Mouse (Mus musculus): ENCODE data around the gene Ldb3.

The Ldb3 gene

GRCm38 (mm10) chr14:34588498-34588897, at the start of gene Ldb3:
Gene Ldb3, minus strand, starts transcription at chr14:34588682.
- peak; percentile 80 for DNase-seq (ENCODE audit: extremely low read depth, insufficient read length, low spot score)

GRCm38 (mm10) chr14:34635721-34636120, 47.2 kb upstream of the Ldb3 start:
- no peak for DNase-seq (ENCODE audit: extremely low read depth, insufficient read length, low spot score)

- no peak for DNase-seq (ENCODE audit: extremely low read depth, insufficient read length, low spot score)
Observed at GRCm38 (mm10) chr14:34635192-34635591, 46.7 kb upstream of the Ldb3 start.

- DNase-seq (ENCODE audit: extremely low read depth, insufficient read length, low spot score), result no peak
Observed at GRCm38 (mm10) chr14:34632722-34633448, 44.4 kb upstream of the Ldb3 start.

GRCm38 (mm10) chr14:34626824-34627223, 38.3 kb upstream of the Ldb3 start:
- no peak for DNase-seq (ENCODE audit: extremely low read depth, insufficient read length, low spot score)

- DNase-seq (ENCODE audit: extremely low read depth, insufficient read length, low spot score), result no peak
Observed at GRCm38 (mm10) chr14:34623531-34624210, 35.2 kb upstream of the Ldb3 start.

- no peak for DNase-seq (ENCODE audit: extremely low read depth, insufficient read length, low spot score)
Observed at GRCm38 (mm10) chr14:34623074-34623473, 34.6 kb upstream of the Ldb3 start.

GRCm38 (mm10) chr14:34620611-34621376, 32.3 kb upstream of the Ldb3 start:
- DNase-seq (ENCODE audit: extremely low read depth, insufficient read length, low spot score), result no peak

- no peak for DNase-seq (ENCODE audit: extremely low read depth, insufficient read length, low spot score)
Observed at GRCm38 (mm10) chr14:34618808-34619207, 30.3 kb upstream of the Ldb3 start.

- peak; percentile 36 for DNase-seq (ENCODE audit: extremely low read depth, insufficient read length, low spot score)
Observed at GRCm38 (mm10) chr14:34616821-34617220, 28.3 kb upstream of the Ldb3 start.

GRCm38 (mm10) chr14:34615625-34616024, 27.1 kb upstream of the Ldb3 start:
- DNase-seq (ENCODE audit: extremely low read depth, insufficient read length, low spot score), result no peak

GRCm38 (mm10) chr14:34615082-34615481, 26.6 kb upstream of the Ldb3 start:
- no peak for DNase-seq (ENCODE audit: extremely low read depth, insufficient read length, low spot score)

- DNase-seq (ENCODE audit: extremely low read depth, insufficient read length, low spot score), result no peak
Observed at GRCm38 (mm10) chr14:34614551-34614950, 26.1 kb upstream of the Ldb3 start.

GRCm38 (mm10) chr14:34613523-34613922, 25.0 kb upstream of the Ldb3 start:
- DNase-seq (ENCODE audit: extremely low read depth, insufficient read length, low spot score), result no peak

GRCm38 (mm10) chr14:34612222-34612621, 23.7 kb upstream of the Ldb3 start:
- DNase-seq (ENCODE audit: extremely low read depth, insufficient read length, low spot score), result no peak

- DNase-seq (ENCODE audit: extremely low read depth, insufficient read length, low spot score), result no peak
Observed at GRCm38 (mm10) chr14:34611591-34611990, 23.1 kb upstream of the Ldb3 start.

GRCm38 (mm10) chr14:34601910-34602309, 13.4 kb upstream of the Ldb3 start:
- no peak for DNase-seq (ENCODE audit: extremely low read depth, insufficient read length, low spot score)

- no peak for DNase-seq (ENCODE audit: extremely low read depth, insufficient read length, low spot score)
Observed at GRCm38 (mm10) chr14:34599941-34600340, 11.5 kb upstream of the Ldb3 start, which contains the start of gene Opn4. Gene Opn4, minus strand, starts transcription at chr14:34600142.

- DNase-seq (ENCODE audit: extremely low read depth, insufficient read length, low spot score), result no peak
Observed at GRCm38 (mm10) chr14:34595596-34596255, 7.2 kb upstream of the Ldb3 start.

GRCm38 (mm10) chr14:34591741-34592535, 3.5 kb upstream of the Ldb3 start:
- no peak for DNase-seq (ENCODE audit: extremely low read depth, insufficient read length, low spot score)

All from 3134 (cell line).